Mouse (Mus musculus) embryonic fibroblast, embryonic 13.5 days (primary cell): ENCODE measurements around the gene Ndufs8. TPM values are rescaled to one million over a fixed set of nuclear protein-coding genes. Genes with fewer than 3 reads are reported as not detected.

Source experiments
- H3K27ac ChIP-seq: 2 replicates; pipeline ENCODE4 v1.5.1; 2012; ENCODE audit warnings: low read length, control low read depth, inconsistent platforms; ENCODE audit not compliant: insufficient read depth
- H3K4me1 ChIP-seq: 2 replicates; pipeline ENCODE4 v1.6.1; 2011; ENCODE audit warnings: low read length; ENCODE audit not compliant: control insufficient read depth, insufficient read depth
- H3K4me3 ChIP-seq: 2 replicates; pipeline ENCODE4 v1.5.1; 2011; ENCODE audit warnings: mild to moderate bottlenecking, control low read depth, low read length; ENCODE audit not compliant: insufficient read depth
- CTCF ChIP-seq: IDR thresholded peaks from 2 replicates; pipeline ENCODE4 v1.5.1; 2011; ENCODE audit warnings: mild to moderate bottlenecking, control low read depth, low read length, moderate library complexity, borderline replicate concordance; ENCODE audit not compliant: insufficient read depth
- POLR2A ChIP-seq: IDR thresholded peaks from 2 replicates; pipeline ENCODE4 v1.6.1; 2011; ENCODE audit warnings: low read depth, mild to moderate bottlenecking, control low read depth, low read length, moderate library complexity
- polyA plus RNA-seq: library from polyadenylated mRNA; stranded (reverse); fragments of >200 nt; gene quantifications from 2 replicates; pipeline ENCODE4 v1.2.4, GENCODE M21; 2011; ENCODE audit warnings: low read depth; ENCODE audit not compliant: missing spikeins, insufficient read length

The Ndufs8 gene
- polyA plus RNA-seq, 1 experiment: 108 TPM

GRCm38 (mm10) chr19:3893545-3894116 is 18.9 kb downstream of the Ndufs8 start:
- no peak overlapping the region for H3K27ac ChIP-seq
- TF ChIP-seq POLR2A (no peak), CTCF (no peak)
- H3K4me1 ChIP-seq: no peaks in the 10 kb centered on the region
- H3K4me3 ChIP-seq: no peak overlapping the region

- no peak for TF ChIP-seq POLR2A
- TF ChIP-seq CTCF: peak; percentile 31; the same call in 1 of the 2 replicates
- H3K27ac ChIP-seq: no peak overlapping the region
- no peaks in the 10 kb centered on the region for H3K4me1 ChIP-seq
- no peak overlapping the region for H3K4me3 ChIP-seq
Measured at GRCm38 (mm10) chr19:3890181-3890580, 22.4 kb downstream of the Ndufs8 start.

- TF ChIP-seq POLR2A (no peak), CTCF (no peak)
Measured at GRCm38 (mm10) chr19:3889096-3889495, 23.5 kb downstream of the Ndufs8 start.

GRCm38 (mm10) chr19:3884325-3884990 is 28.1 kb downstream of the Ndufs8 start:
- TF ChIP-seq POLR2A: no peak
- TF ChIP-seq CTCF: no peak
- no peak overlapping the region for H3K27ac ChIP-seq
- H3K4me1 ChIP-seq: no peaks in the 10 kb centered on the region
- no peak overlapping the region for H3K4me3 ChIP-seq

More at GRCm38 (mm10) chr19:3889096-3889495, 23.5 kb downstream of the Ndufs8 start:
- Histone ChIP-seq H3K27ac (no peak overlapping the region), H3K4me1 (no peaks in the 10 kb centered on the region), H3K4me3 (no peak overlapping the region)

- Histone ChIP-seq H3K4me1 (no peaks in the 10 kb centered on the region), H3K4me3 (no peak overlapping the region), H3K27ac (no peak overlapping the region)
- TF ChIP-seq POLR2A: no peak
- TF ChIP-seq CTCF: no peak
Measured at GRCm38 (mm10) chr19:3882214-3882613, 30.4 kb downstream of the Ndufs8 start.

- Histone ChIP-seq H3K4me1 (no peaks in the 10 kb centered on the region), H3K27ac (no peak overlapping the region), H3K4me3 (no peak overlapping the region)
- TF ChIP-seq CTCF (no peak), POLR2A (no peak)
Measured at GRCm38 (mm10) chr19:3880054-3880848, 32.3 kb downstream of the Ndufs8 start.

- no peak for TF ChIP-seq CTCF
- no peak for TF ChIP-seq POLR2A
- Histone ChIP-seq H3K27ac (no peak overlapping the region), H3K4me1 (peaks cover 3% of the 10 kb centered on the region; the same call in 1 of the 2 replicates), H3K4me3 (no peak overlapping the region)
Measured at GRCm38 (mm10) chr19:3875045-3875444, 37.5 kb downstream of the Ndufs8 start.

GRCm38 (mm10) chr19:3872373-3872772 is 40.2 kb downstream of the Ndufs8 start:
- Histone ChIP-seq H3K4me3 (no peak overlapping the region), H3K4me1 (peaks cover 3% of the 10 kb centered on the region; the same call in 1 of the 2 replicates), H3K27ac (no peak overlapping the region)
- no peak for TF ChIP-seq CTCF
- no peak for TF ChIP-seq POLR2A

GRCm38 (mm10) chr19:3871468-3871867 is 41.1 kb downstream of the Ndufs8 start:
- Histone ChIP-seq H3K4me1 (peaks cover 3% of the 10 kb centered on the region; the same call in 1 of the 2 replicates), H3K27ac (no peak overlapping the region), H3K4me3 (no peak overlapping the region)
- TF ChIP-seq CTCF: no peak
- TF ChIP-seq POLR2A: no peak

GRCm38 (mm10) chr19:3868290-3868689 is 44.3 kb downstream of the Ndufs8 start:
- no peaks in the 10 kb centered on the region; the same call in 1 of the 2 replicates for H3K4me1 ChIP-seq
- no peak overlapping the region for H3K4me3 ChIP-seq
- H3K27ac ChIP-seq: no peak overlapping the region
- TF ChIP-seq CTCF: no peak
